Mouse (Mus musculus) heart, adult 2 months (tissue): ENCODE measurements around the gene St8sia4. TPM values are rescaled to one million over a fixed set of nuclear protein-coding genes. Genes with fewer than 3 reads are reported as not detected.

ENCODE experiments used
- DNase-seq, 2 experiments: peaks; one replicate each; pipeline ENCODE4 v3.0.0; 2021
- H3K27ac ChIP-seq: fragments of 200-600 bp; 2 replicates; pipeline ENCODE4 v1.8.1; 2022
- H3K27me3 ChIP-seq: fragments of 200-500 bp; 2 replicates; pipeline ENCODE4 v1.6.1; 2012; ENCODE audit warnings: mild to moderate bottlenecking, low read length, inconsistent platforms, mixed read lengths; ENCODE audit not compliant: control insufficient read depth, insufficient read depth
- H3K36me3 ChIP-seq: fragments of 200-500 bp; 2 replicates; pipeline ENCODE4 v1.6.1; 2012; ENCODE audit warnings: low read length, inconsistent platforms; ENCODE audit not compliant: control insufficient read depth, insufficient read depth
- H3K4me1 ChIP-seq: fragments of 200-500 bp; 2 replicates; pipeline ENCODE4 v1.6.1; 2011; ENCODE audit warnings: low read length; ENCODE audit not compliant: control insufficient read depth, insufficient read depth
- H3K4me3 ChIP-seq: fragments of 200-600 bp; 2 replicates; pipeline ENCODE4 v1.8.1; 2022
- H3K79me2 ChIP-seq: fragments of 200-500 bp; replicated peaks from 2 replicates; pipeline ENCODE4 v1.6.1; 2012; ENCODE audit warnings: mild to moderate bottlenecking, inconsistent platforms, low read length, moderate library complexity, mixed read lengths; ENCODE audit not compliant: control insufficient read depth, insufficient read depth
- H3K9ac ChIP-seq: fragments of 200-500 bp; 2 replicates; pipeline ENCODE4 v1.6.1; 2012; ENCODE audit warnings: low read depth, mild to moderate bottlenecking, control low read depth, inconsistent platforms, low read length, mixed read lengths
- CTCF ChIP-seq: fragments of 200-600 bp; IDR thresholded peaks from 2 replicates; pipeline ENCODE4 v1.8.1; 2022; ENCODE audit warnings: antibody characterized with exemption, mild to moderate bottlenecking, moderate library complexity
- EP300 ChIP-seq: fragments of 200-500 bp; IDR thresholded peaks from 2 replicates; pipeline ENCODE4 v1.6.1; 2011; ENCODE audit warnings: low read depth, low read length, control low read depth; ENCODE audit not compliant: insufficient read depth
- POLR2A ChIP-seq: fragments of 200-500 bp; IDR thresholded peaks from 2 replicates; pipeline ENCODE4 v1.6.1; 2011; ENCODE audit warnings: mild to moderate bottlenecking, low read depth, low read length, control low read depth; ENCODE audit not compliant: insufficient read depth
- WGBS: fragments of 180-500 bp; shearing (Covaris S2); methylation state at CpG from one replicate; pipeline ENCODE4 v1.1.7; 2018; 5-methylcytosine and 5-hydroxymethylcytosine counted together
- intact Hi-C: fragments of 180-260 bp; cut with DNase I; formaldehyde crosslinking; loops from one replicate; pipeline ENCODE4 v1.15.1; 2025
- polyA plus RNA-seq: library from polyadenylated mRNA; depleted of rRNA; stranded (reverse); fragments of >200 nt; gene quantifications from 2 replicates; pipeline ENCODE4 v1.2.3, GENCODE M21; 2012
- total RNA-seq, 2 experiments: library from RNA; stranded (reverse); gene quantifications; 2 replicates each; pipeline ENCODE4 v1.2.3; 2021

St8sia4 gene
- total and polyA plus RNA-seq, 3 experiments, result 1.5 to 7.1 (median 5.7) TPM

DNA sequence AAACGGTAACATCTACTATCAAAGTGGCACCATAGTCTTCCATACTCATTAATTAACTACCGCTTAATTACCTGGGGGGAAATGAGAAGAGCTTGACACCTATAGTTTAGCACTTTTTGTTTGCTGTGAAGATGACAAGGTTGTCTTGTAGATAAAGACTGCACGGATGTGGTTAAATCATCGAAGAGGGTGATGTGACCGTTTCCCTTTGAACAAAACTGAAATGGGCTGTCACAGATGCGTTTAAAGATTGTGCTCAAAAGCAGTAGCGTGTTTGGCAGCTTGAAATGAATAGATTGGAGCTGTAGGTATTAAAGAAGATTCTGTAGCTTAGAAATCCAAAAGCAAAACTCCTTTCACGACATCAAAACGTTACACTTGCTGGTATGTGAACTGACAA is 11.8 kb downstream of the St8sia4 start:
- no peak overlapping the region for H3K4me3 ChIP-seq
- H3K79me2 ChIP-seq, result no peaks in the 10 kb centered on the region
- no peak for TF ChIP-seq CTCF
- no peak for TF ChIP-seq EP300
- TF ChIP-seq POLR2A, result no peak
- H3K4me1 ChIP-seq, result peaks cover 1% of the 10 kb centered on the region; the same call in 1 of the 2 replicates
- H3K36me3 ChIP-seq, result peaks cover 10% of the 10 kb centered on the region
- H3K27ac ChIP-seq, result no peak overlapping the region
- H3K27me3 ChIP-seq, result no peaks in the 10 kb centered on the region
- intact Hi-C loops, result no loop called here
- no peak for DNase-seq
- 77% methylated on average over 9 of the region's 9 CpGs for WGBS
- H3K9ac ChIP-seq, result no peak overlapping the region

DNA sequence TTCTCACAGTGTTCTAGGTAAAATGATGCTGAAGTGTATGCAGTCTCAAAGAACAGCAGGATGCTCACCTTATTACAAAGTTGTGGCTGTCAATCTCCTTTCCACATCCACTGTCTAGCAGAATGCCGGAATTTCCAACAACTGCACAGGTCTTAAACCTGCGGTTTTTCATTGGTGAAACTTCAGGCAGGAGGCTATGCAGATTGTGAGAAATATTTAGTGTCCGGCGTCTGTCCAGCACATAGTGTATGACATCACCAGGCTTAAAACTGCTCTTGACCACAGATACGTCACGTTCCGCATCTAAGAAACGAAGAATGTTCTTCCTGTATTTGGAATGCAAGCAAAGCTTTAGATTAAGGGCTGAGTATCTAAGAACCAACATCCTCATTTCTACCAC is 13.9 kb downstream of the St8sia4 start:
- no peak overlapping the region for H3K4me3 ChIP-seq
- H3K36me3 ChIP-seq, result peaks cover 11% of the 10 kb centered on the region
- DNase-seq, result no peak
- no peaks in the 10 kb centered on the region for H3K79me2 ChIP-seq
- H3K27me3 ChIP-seq, result no peaks in the 10 kb centered on the region
- H3K27ac ChIP-seq, result no peak overlapping the region
- WGBS, result 67% methylated on average over 8 of the region's 8 CpGs
- TF ChIP-seq CTCF (no peak), EP300 (no peak), POLR2A (no peak)
- peaks cover 1% of the 10 kb centered on the region; the same call in 1 of the 2 replicates for H3K4me1 ChIP-seq
- H3K9ac ChIP-seq, result no peak overlapping the region
- intact Hi-C loops, result no loop called here

DNA sequence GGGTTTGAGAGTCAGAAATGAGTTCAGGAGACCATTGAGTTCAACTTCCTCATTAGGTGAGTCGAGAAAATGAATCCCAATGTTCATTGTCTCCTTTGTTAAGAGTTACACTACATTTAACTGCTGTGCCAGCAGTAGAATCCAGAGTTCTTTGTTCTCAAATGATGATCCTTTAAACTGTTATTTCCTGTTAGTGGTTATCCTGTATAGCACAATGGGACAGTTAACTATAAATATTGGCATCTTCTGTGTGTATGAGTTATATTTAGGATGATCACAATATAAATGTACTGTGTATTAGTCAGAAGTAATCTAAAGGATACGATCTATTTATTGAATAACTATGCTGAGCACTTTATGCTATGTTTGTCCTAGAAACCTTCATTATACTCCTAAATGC is 23.1 kb downstream of the St8sia4 start:
- H3K27me3 ChIP-seq, result no peaks in the 10 kb centered on the region
- no peak for DNase-seq
- no peaks in the 10 kb centered on the region; the same call in 1 of the 2 replicates for H3K79me2 ChIP-seq
- 33% methylated on average over 2 of the region's 2 CpGs for WGBS
- H3K36me3 ChIP-seq, result peaks cover 5% of the 10 kb centered on the region
- TF ChIP-seq EP300 (no peak), CTCF (no peak), POLR2A (no peak)
- no peak overlapping the region for H3K4me3 ChIP-seq
- intact Hi-C loops, result no loop called here
- H3K4me1 ChIP-seq, result no peaks in the 10 kb centered on the region
- no peak overlapping the region for H3K27ac ChIP-seq
- H3K9ac ChIP-seq, result no peak overlapping the region

DNA sequence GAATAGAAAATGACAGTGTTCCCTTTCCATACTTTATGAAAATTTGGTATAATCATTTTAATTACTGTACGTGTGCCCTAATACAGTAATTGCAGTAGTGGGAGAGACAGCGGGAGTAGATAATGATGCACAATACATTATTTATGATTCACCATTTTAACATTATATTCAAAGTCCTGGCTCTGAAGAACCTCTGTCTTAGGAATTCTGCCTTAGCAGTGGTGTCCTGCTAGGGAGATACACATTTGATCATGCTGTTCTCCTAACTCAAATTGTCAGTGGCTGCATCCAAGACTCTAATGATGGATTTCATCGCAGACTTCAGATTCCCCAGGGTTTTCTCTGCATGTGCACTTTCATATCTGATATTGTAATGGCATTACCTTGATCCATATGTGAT is 28.4 kb downstream of the St8sia4 start:
- Histone ChIP-seq H3K4me1 (no peaks in the 10 kb centered on the region), H3K27ac (no peak overlapping the region), H3K79me2 (no peaks in the 10 kb centered on the region; the same call in 1 of the 2 replicates), H3K36me3 (peaks cover 3% of the 10 kb centered on the region), H3K9ac (no peak overlapping the region), H3K27me3 (no peaks in the 10 kb centered on the region), H3K4me3 (no peak overlapping the region)
- WGBS, result 98% methylated on average over 3 of the region's 3 CpGs
- no peak for TF ChIP-seq CTCF
- no peak for TF ChIP-seq EP300
- no peak for TF ChIP-seq POLR2A
- no peak for DNase-seq
- intact Hi-C loops, result no loop called here

DNA sequence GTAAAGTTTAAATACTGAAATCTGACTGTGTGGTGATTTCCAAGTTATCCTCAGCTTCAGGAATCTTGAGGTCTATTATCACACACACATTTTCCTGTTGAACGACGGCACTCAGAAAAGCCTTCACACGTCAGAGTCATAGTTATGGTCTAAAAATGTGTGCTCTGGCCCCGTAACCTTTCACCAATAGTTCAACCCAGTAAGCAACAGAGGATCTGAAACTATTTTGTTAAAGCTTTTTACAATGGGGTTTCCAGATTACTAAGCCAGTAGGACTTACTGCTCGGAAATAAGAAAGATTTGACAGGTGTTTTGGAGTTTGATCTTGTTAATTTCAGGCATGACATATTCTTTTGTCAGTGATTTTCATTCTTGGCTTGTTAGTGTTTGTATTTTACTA is 43.0 kb downstream of the St8sia4 start:
- TF ChIP-seq POLR2A (no peak), EP300 (no peak), CTCF (no peak)
- no peak overlapping the region for H3K9ac ChIP-seq
- H3K27ac ChIP-seq, result no peak overlapping the region
- no peaks in the 10 kb centered on the region for H3K79me2 ChIP-seq
- WGBS, result 37% methylated on average over 5 of the region's 5 CpGs
- H3K27me3 ChIP-seq, result no peaks in the 10 kb centered on the region
- intact Hi-C loops, result no loop called here
- DNase-seq, result no peak
- H3K36me3 ChIP-seq, result peaks cover 2% of the 10 kb centered on the region
- H3K4me1 ChIP-seq, result no peaks in the 10 kb centered on the region; the same call in 1 of the 2 replicates
- H3K4me3 ChIP-seq, result no peak overlapping the region

DNA sequence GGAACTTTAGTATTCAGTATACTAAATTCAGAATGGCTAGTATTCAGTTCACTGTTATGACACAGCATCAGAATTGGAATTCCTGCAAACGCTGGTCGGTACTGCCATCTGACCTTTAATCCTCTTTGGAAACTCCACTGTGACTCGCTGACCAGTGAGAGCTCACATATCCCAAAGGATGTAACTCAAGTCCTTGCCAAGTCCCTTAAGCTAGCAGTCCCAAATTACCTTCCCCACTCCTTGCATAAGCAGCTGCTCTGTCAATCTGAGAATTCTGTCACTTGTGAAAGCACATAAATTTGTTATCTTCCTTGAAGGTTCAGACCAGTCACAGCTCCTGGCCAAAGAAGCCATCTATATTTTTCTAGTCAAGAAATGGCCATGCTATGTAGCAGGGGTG is 48.7 kb downstream of the St8sia4 start:
- WGBS, result 18% methylated on average over 3 of the region's 3 CpGs
- H3K4me3 ChIP-seq, result no peak overlapping the region
- peak overlapping the region; percentile 72 for H3K27ac ChIP-seq
- H3K9ac ChIP-seq, result no peak overlapping the region
- 0 out of 2 replicates have a peak, but pooled peaks have one; percentile 52 for TF ChIP-seq EP300
- no peak for TF ChIP-seq POLR2A
- no peak for TF ChIP-seq CTCF
- intact Hi-C loops, result loop anchor here (1.0 to 10.0 kb wide), 4 partner anchors 36 to 164 kb away; no protein-coding TSS in a partner anchor
- H3K4me1 ChIP-seq, result no peaks in the 10 kb centered on the region; the same call in 1 of the 2 replicates
- DNase-seq, result peak in 1 of 2 experiments; percentile 24
- H3K36me3 ChIP-seq, result peaks cover 2% of the 10 kb centered on the region; the same call in 1 of the 2 replicates
- no peaks in the 10 kb centered on the region for H3K27me3 ChIP-seq
- H3K79me2 ChIP-seq, result no peaks in the 10 kb centered on the region
